Mouse (Mus musculus): ENCODE data around the gene Rnf185. TPM values are rescaled to one million over a fixed set of nuclear protein-coding genes. Genes with fewer than 3 reads are reported as not detected.

Rnf185 gene
- total RNA-seq, 2 experiments from 2014 or later: 25.2 to 28.0 TPM

DNA sequence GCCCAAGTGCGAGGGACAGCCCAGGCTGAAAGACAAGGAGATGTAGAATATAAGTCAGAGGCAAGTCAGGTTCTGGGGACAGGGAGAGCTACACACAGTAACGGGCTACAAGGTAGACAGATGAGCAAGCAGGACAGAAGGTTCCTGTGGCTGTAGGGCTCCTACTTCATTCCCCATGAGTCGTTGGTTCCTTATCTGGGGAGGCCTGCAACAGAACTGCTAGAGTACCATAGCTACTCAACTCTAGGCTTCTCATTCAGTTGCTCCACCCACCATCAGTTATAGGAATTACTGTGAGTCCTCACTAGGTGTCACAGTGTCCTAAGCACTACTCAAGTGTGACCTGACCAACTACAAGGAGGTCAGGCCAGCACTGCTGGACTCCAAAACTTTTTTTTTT is 49.1 kb downstream of the Rnf185 start:
- no peak for DNase-seq (ENCODE audit: extremely low spot score in 1 of 2, low spot score in 1 of 2)

- DNase-seq (ENCODE audit: extremely low spot score in 1 of 2, low spot score in 1 of 2): no peak
Measured at GRCm38 (mm10) chr11:3398318-3398717, 53.8 kb downstream of the Rnf185 start.

DNA sequence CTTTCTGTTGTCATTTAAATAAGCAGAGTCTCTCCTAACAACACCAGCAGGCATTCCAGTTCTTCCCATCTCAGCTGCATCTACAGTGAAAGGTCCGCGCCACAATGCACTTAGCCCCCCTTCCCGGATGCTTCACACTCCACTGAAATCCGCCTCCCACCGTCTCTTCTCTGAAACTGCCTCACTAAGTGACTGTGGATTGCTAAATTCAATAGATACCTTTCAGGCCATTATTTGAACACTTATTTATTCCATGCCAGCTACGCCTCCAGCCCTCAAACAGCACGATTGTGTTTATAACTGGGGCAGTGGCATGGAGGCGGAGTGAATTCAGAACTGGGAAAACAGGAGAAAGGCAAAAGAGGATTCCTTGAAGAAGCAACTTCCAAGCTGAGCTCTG is 55.6 kb downstream of the Rnf185 start:
- DNase-seq (ENCODE audit: extremely low spot score in 1 of 2, low spot score in 1 of 2): no peak

DNA sequence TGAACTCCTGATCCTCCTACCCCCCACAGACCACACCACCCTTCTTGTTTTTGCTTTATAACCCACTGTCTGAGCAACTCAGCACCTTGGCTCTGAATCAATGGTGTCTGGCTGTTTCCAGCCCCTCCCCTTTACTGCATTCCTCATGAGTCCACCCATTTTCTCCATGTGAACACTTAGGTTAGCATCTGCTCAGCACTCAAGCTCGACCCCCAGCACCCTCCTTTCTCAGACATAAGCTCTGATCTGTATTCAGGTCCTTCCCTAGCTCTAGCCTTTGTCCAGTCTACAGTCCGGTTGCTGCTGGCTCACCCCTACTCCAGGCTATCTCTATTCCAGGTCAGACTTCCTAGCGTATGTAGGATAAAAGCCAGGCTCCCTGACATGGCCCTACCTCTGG is 56.1 kb downstream of the Rnf185 start:
- DNase-seq (ENCODE audit: extremely low spot score in 1 of 2, low spot score in 1 of 2): no peak

DNA sequence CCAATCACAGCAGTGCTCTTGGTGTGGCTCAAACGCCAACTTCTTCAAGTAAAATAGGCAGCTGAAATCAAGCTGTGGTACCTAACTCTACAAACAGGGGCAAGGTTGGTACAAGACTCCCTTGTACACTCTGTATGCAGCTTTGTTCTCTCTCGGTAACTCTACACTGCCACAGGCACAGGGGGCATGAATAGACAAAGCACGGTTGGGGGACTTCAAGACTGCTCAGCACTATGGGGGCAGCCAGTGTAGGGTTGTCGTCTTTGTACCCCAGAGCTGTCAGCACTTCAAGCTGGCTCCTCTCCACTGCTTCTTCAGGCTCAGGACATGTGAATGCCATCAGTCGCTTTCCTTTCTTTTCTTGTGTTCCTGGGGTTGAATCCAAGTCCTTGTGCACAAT is 57.6 kb downstream of the Rnf185 start:
- no peak for DNase-seq (ENCODE audit: extremely low spot score in 1 of 2, low spot score in 1 of 2)

GRCm38 (mm10) chr11:3392526-3392925 is 59.6 kb downstream of the Rnf185 start:
- DNase-seq (ENCODE audit: extremely low spot score in 1 of 2, low spot score in 1 of 2): no peak

GRCm38 (mm10) chr11:3390789-3391188 is 61.4 kb downstream of the Rnf185 start:
- no peak for DNase-seq (ENCODE audit: extremely low spot score in 1 of 2, low spot score in 1 of 2)

DNA sequence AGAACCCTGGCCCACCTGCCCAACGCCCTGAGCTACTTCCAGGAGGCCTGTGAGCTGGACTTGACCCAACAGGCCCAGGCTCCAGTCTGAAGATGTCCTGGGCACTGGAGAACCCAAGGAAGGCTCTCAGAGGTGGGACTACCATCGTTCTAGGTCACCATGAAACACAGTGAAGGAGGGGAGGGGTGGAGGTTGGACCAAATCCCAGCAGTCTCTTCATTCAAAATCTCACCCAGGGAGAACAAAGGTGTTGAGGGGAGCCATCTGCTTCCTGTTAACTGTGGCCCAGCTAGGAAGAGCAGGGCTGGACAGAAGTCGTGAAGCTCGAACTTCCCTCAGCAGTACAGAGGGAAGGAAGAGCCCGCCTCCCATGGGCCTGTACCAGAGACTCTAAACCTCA is 62.2 kb downstream of the Rnf185 start:
- no peak for DNase-seq (ENCODE audit: extremely low spot score in 1 of 2, low spot score in 1 of 2)

- no peak for DNase-seq (ENCODE audit: extremely low spot score in 1 of 2, low spot score in 1 of 2)
Measured at GRCm38 (mm10) chr11:3387482-3388196, 64.5 kb downstream of the Rnf185 start.

- DNase-seq (ENCODE audit: extremely low spot score in 1 of 2, low spot score in 1 of 2): peak; percentile 82 to 97
Measured at GRCm38 (mm10) chr11:3386941-3387368, 65.2 kb downstream of the Rnf185 start.

- no peak for DNase-seq (ENCODE audit: extremely low spot score in 1 of 2, low spot score in 1 of 2)
Measured at GRCm38 (mm10) chr11:3382602-3383594, 69.3 kb downstream of the Rnf185 start.

- DNase-seq (ENCODE audit: extremely low spot score in 1 of 2, low spot score in 1 of 2): no peak
Measured at GRCm38 (mm10) chr11:3381148-3381814, 70.9 kb downstream of the Rnf185 start.

GRCm38 (mm10) chr11:3379427-3379826 is 72.7 kb downstream of the Rnf185 start:
- no peak for DNase-seq (ENCODE audit: extremely low spot score in 1 of 2, low spot score in 1 of 2)

- DNase-seq (ENCODE audit: extremely low spot score in 1 of 2, low spot score in 1 of 2): no peak
Measured at GRCm38 (mm10) chr11:3374741-3375140, 77.4 kb downstream of the Rnf185 start.

DNA sequence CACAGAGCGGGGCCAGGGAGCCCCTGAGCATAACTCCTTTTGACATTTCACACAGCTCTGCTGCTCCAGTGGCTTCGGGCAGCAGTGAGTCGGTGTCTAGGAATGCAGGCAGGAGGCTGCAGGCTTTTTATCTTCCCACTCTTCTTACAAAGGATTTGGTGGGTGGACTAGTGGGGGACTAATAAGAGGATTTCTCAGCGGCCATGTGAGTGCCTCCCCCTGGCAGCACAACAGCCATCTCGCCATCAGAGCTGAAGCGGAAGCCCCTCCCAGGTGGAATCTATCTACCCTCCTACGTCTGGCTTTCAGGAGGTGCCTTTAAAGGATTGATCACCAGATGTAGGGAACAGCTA is 77.9 kb downstream of the Rnf185 start:
- no peak for DNase-seq (ENCODE audit: extremely low spot score in 1 of 2, low spot score in 1 of 2)

DNA sequence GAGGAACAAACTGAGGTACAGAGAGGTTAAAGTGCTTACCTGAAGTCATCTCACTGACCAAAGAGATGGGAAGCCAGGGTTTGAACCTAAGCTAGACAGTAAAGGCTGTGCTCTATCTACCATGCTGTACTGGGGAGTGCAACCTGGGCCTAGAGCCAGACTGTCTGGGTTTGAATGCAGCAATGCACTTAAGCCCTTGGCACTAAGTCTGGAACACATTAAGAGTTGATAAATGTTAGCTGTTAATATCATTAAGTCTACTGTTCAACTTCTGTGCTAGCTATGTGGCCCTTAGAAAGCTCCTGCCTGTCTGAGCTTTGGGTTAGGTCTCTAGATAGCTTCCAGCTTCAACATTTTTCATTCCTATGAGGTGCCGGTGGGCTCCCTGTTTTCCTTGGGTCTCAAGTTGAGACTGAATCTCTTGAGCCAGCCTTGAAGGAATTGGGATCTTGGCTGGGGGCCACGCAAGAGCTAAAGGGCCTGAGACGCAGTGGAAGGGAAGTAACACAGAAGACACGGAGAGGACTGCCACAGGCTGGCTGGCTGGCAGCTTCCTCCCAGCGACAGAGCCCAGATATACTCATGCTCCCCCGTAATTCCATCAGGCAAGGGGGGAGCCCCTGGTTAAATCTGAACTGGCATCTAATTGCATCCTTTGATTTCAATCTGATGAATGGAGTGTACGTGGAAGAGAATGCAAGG is 78.4 kb downstream of the Rnf185 start:
- no peak for DNase-seq (ENCODE audit: extremely low spot score in 1 of 2, low spot score in 1 of 2)

GRCm38 (mm10) chr11:3371599-3372295 is 80.4 kb downstream of the Rnf185 start:
- no peak for DNase-seq (ENCODE audit: extremely low spot score in 1 of 2, low spot score in 1 of 2)

DNA sequence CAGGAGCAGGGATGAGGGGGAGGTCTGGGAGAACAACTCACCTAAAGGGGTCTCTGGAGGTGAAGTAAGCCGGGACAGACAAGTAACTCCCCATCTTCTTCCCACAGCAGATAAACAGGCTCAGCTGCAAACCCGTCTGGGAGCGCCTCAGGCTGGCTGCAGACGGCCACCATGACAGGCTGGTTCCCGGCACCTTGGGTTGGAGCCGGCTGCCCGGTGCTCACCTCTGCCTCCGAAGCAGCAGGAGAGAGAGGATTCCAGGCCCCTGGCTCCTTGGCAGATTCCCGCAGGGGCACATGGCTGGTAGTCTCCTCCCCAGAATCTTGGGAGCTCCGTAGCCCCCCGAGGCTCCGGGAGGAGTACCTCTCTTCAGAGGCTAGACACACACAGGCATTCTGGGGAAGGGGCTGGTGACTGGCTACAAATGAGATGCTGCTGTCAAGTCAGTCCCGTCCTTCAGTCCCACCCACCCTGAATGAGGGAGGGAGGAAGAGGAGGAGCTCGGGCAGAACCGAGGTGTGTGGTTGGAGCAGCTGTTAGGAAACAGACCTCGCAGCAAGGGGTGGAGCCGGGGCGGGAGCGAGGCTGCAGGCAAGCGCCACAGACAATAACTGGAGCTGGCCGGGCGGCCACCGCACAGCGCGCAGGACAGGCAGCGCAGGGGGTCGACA is 81.1 kb downstream of the Rnf185 start:
- DNase-seq (ENCODE audit: extremely low spot score in 1 of 2, low spot score in 1 of 2): peak; percentile 64 to 70

DNA sequence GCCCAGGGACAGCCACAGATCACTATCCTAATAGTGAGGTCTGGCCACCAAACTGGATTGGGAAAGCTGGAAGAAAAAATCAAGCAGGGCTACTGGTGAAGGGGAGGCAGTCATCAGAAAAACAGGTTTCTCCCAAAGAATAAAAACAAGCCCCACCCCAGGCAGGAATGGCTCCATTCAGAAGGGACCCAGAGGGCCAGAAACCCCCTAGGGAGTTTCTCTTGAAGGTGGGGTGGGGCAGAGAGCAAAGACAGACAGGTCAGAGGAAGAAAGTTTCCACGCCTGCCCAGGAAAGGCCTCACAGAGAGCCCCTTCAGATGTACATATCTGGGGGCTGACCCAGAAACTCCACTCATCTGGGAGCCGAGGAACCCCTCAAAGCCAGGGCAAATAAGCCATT is 82.0 kb downstream of the Rnf185 start:
- DNase-seq (ENCODE audit: extremely low spot score in 1 of 2, low spot score in 1 of 2): no peak
